Mouse (Mus musculus) erythroblast, adult 5-6 weeks (primary cell): ENCODE measurements around the gene Plagl1. TPM values are rescaled to one million over a fixed set of nuclear protein-coding genes. Genes with fewer than 3 reads are reported as not detected.

Experiments
- ATAC-seq: replicated peaks from 2 replicates; pipeline ENCODE4 v1.8.0; 2016; ENCODE audit warnings: moderate number of reproducible peaks, mild to moderate bottlenecking, moderate TSS enrichment, inconsistent platforms; ENCODE audit not compliant: poor library complexity, low FRiP score, severe bottlenecking
- total RNA-seq, 2 experiments: library from RNA; stranded (forward) in 1 of 2; stranded (reverse) in 1 of 2; fragments of 150-400 nt in 1 of 2; fragments of 200-764, 138-1000 nt in 1 of 2; gene quantifications; 2 replicates each; pipeline versions ENCODE4 v1.2.3 to v1.2.4; 2015 to 2017; ENCODE audit warnings: low replicate concordance in 2 of 2

The Plagl1 gene
- total RNA-seq, 2 experiments from 2014 or later: under 0.01 TPM; not detected in 1

- no peak for ATAC-seq
Observed at GRCm38 (mm10) chr10:13180211-13180610, 119.9 kb downstream of the Plagl1 start.

Other genes starting within 250 kb of the Plagl1 start
- 25.5 and 40.7 TPM in 2 replicates for gene Utrn, start 191.1 kb upstream of the Plagl1 start, total RNA-seq (2015; ENCODE audit: low replicate concordance)
- gene Utrn, start 191.1 kb upstream of the Plagl1 start, total RNA-seq (2017; ENCODE audit: low replicate concordance): 46.3 and 46.7 TPM in 2 replicates
- gene Stx11, start 96.2 kb upstream of the Plagl1 start, total RNA-seq (2015; ENCODE audit: low replicate concordance): 7.9 and 11.7 TPM in 2 replicates
- 7.6 and 8.1 TPM in 2 replicates for gene Stx11, start 96.2 kb upstream of the Plagl1 start, total RNA-seq (2017; ENCODE audit: low replicate concordance)
- gene Sf3b5, start 55.2 kb upstream of the Plagl1 start, total RNA-seq (2015; ENCODE audit: low replicate concordance): 3.5 and 4.2 TPM in 2 replicates
- gene Sf3b5, start 55.2 kb upstream of the Plagl1 start, total RNA-seq (2017; ENCODE audit: low replicate concordance): 2.8 and 3.1 TPM in 2 replicates
- not detected in 2 replicates for gene Zc2hc1b, start 117.5 kb downstream of the Plagl1 start, total RNA-seq (2015; ENCODE audit: low replicate concordance)
- gene Zc2hc1b, start 117.5 kb downstream of the Plagl1 start, total RNA-seq (2017; ENCODE audit: low replicate concordance): not detected in 2 replicates
- gene Ltv1, start 132.7 kb downstream of the Plagl1 start, total RNA-seq (2015; ENCODE audit: low replicate concordance): 15.7 and 26.3 TPM in 2 replicates
- gene Ltv1, start 132.7 kb downstream of the Plagl1 start, total RNA-seq (2017; ENCODE audit: low replicate concordance): 6.4 and 7.6 TPM in 2 replicates